29 mouse cellular contexts compared by ENCODE assay signal in genomic region chr1:105271104-105271503, GRCm38 (mm10).
DNase-seq lines count a peak whose midpoint lies in the region; ATAC-seq lines count a peak whose summit lies in the region.
"Had no signal": no experiment of that assay in that cellular context is flagged by ENCODE, and none has a peak within 500 bp of the region (broad histone marks: within the 10 kb centered on the region; RNA-seq: fewer than 3 reads in every experiment).

No protein-coding gene starts in this region.

- H3K36me3 ChIP-seq in forebrain, embryonic 15.5 days, result no peaks in the 10 kb centered on the region
- H3K36me3 ChIP-seq: embryonic facial prominence, embryonic 12.5 days; hindbrain, embryonic 10.5 days; hindbrain, embryonic 15.5 days; kidney, embryonic 15.5 days; limb, embryonic 13.5 days; midbrain, embryonic 13.5 days; neural tube, embryonic 13.5 days had no signal

- no peaks in the 10 kb centered on the region for H3K27me3 ChIP-seq in forebrain, embryonic 15.5 days
- H3K27me3 ChIP-seq: embryonic facial prominence, embryonic 12.5 days; hindbrain, embryonic 15.5 days; kidney, embryonic 15.5 days; limb, embryonic 13.5 days; midbrain, embryonic 13.5 days; neural tube, embryonic 13.5 days had no signal

- DNase-seq in cerebellum, postnatal 4 days (ENCODE audit: low spot score in 2 of 2), result no peak
- DNase-seq in cerebellum, adult 11 months, result peak; percentile 38
- DNase-seq in cerebellum, adult 8-10 months, result peak; percentile 43
- DNase-seq in cerebellum, postnatal 25 days, result peak; percentile 73 to 79
- DNase-seq in right cerebral cortex, postnatal 4 days, result no peak
- no peak for DNase-seq in left cerebral cortex, postnatal 25 days (ENCODE audit: low spot score in 2 of 2)
- DNase-seq: B cell, adult 2 months; embryo, embryonic 11 days; gastrocnemius, adult 2 months; heart, postnatal 14 days; kidney, adult 11 months; kidney, postnatal 25 days; lung, postnatal 36 days; right cerebral cortex, postnatal 25 days; spleen, adult 18-20 months; thymus, postnatal 14 days had no signal

- no peaks in the 10 kb centered on the region for H3K9me3 ChIP-seq in forebrain, embryonic 15.5 days
- H3K9me3 ChIP-seq: embryonic facial prominence, embryonic 12.5 days; hindbrain, embryonic 10.5 days; hindbrain, embryonic 15.5 days; kidney, embryonic 15.5 days; limb, embryonic 13.5 days; midbrain, embryonic 13.5 days; neural tube, embryonic 13.5 days had no signal

- no peak overlapping the region for H3K27ac ChIP-seq in forebrain, embryonic 15.5 days (replicated peaks)
- H3K27ac ChIP-seq: embryonic facial prominence, embryonic 12.5 days; gastrocnemius, adult 2 months; hindbrain, embryonic 10.5 days; hindbrain, embryonic 15.5 days; kidney, embryonic 15.5 days; limb, embryonic 13.5 days; midbrain, embryonic 13.5 days; neural tube, embryonic 13.5 days had no signal

- 94% methylated on average over 10 of the region's 10 CpGs for WGBS in forebrain, embryonic 15.5 days

- H3K4me2 ChIP-seq in forebrain, embryonic 15.5 days (replicated peaks), result no peak overlapping the region
- H3K4me2 ChIP-seq: embryonic facial prominence, embryonic 12.5 days; hindbrain, embryonic 15.5 days; kidney, embryonic 15.5 days; limb, embryonic 13.5 days; liver, embryonic 11.5 days; midbrain, embryonic 13.5 days; neural tube, embryonic 13.5 days had no signal

- intact Hi-C loops in left cerebral cortex, postnatal 25 days (cut with DNase I), result no loop called here

- ATAC-seq in cerebellum, adult (ENCODE audit: insufficient number of reproducible peaks, low FRiP score, low TSS enrichment), result peak; percentile 81
- ATAC-seq in forebrain, embryonic 15.5 days (replicated peaks), result no peak
- ATAC-seq: activated CD4-positive, CD25-positive, alpha-beta regulatory T cell, adult 4 months; forebrain, embryonic 14.5 days; inflammation-experienced regulatory T-cells, adult 6 months; midbrain, embryonic 13.5 days had no signal

- H3K4me3 ChIP-seq in forebrain, embryonic 15.5 days, result no peak overlapping the region
- H3K4me3 ChIP-seq: embryonic facial prominence, embryonic 12.5 days; gastrocnemius, adult 2 months; hindbrain, embryonic 10.5 days; hindbrain, embryonic 15.5 days; kidney, embryonic 15.5 days; limb, embryonic 13.5 days; midbrain, embryonic 13.5 days; neural tube, embryonic 13.5 days had no signal

- no peaks in the 10 kb centered on the region for H3K4me1 ChIP-seq in forebrain, embryonic 15.5 days
- H3K4me1 ChIP-seq: embryonic facial prominence, embryonic 12.5 days; hindbrain, embryonic 10.5 days; hindbrain, embryonic 15.5 days; kidney, embryonic 15.5 days; limb, embryonic 13.5 days; midbrain, embryonic 13.5 days; neural tube, embryonic 13.5 days had no signal

- no peak overlapping the region for H3K9ac ChIP-seq in forebrain, embryonic 15.5 days (replicated peaks)
- H3K9ac ChIP-seq: embryonic facial prominence, embryonic 12.5 days; hindbrain, embryonic 15.5 days; kidney, embryonic 15.5 days; limb, embryonic 13.5 days; midbrain, embryonic 13.5 days; neural tube, embryonic 13.5 days had no signal

Comparison
In these comparisons a context has a peak if more than half of its experiments do, and no peak if none do; other contexts are left out.
1. DNase-seq: peak in cerebellum, adult 11 months (single experiment), cerebellum, adult 8-10 months (single experiment) and cerebellum, postnatal 25 days (2 of 2); none in cerebellum, postnatal 4 days (0 of 2), right cerebral cortex, postnatal 4 days (single experiment) and left cerebral cortex, postnatal 25 days (0 of 2).